Mouse (Mus musculus) ES-CJ7 (cell line): ENCODE measurements around the gene Twf2.

Experiments
- DNase-seq: peaks from one replicate; pipeline ENCODE4 v3.0.0; 2011; ENCODE audit warnings: low read depth, low spot score

Twf2 gene

DNA sequence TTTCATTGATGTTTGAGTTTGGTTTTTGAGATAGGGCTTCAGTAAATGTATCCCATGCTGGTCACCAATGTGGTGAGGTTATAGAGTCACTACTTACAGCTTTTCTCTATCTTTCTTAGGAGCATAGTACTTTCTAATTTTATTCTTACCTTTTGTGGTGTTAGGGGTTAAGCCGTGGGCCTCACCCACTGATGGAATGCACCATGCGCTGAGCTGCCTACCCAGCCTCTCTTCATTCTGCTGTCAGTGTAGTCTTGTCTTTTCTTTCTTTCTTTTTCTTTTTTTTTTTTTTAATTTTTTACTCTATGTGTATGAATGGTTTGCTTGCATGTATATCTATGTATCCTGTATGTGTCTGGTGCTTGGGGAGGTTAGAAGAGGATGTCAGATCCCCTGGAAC is 23.5 kb upstream of the Twf2 start:
- no peak for DNase-seq

DNA sequence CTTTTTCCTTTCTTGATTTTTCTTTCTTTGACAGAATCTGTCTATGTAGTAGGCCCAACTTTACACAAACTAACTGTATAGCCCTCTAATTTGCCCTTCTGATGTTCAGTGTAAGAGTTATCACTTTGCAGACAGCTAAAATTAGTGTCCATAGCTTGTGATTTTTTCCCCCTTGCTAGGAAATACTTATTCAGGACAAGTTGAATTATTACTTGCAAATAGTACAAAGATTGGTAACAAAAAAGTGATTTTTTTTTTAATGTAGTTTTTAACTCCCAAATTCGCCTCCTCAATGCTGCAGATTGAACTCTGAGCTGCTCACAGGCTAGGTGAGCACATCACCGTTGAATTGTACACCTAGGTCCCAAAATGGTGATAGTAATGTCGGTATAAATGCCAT is 22.9 kb upstream of the Twf2 start:
- DNase-seq: no peak

DNA sequence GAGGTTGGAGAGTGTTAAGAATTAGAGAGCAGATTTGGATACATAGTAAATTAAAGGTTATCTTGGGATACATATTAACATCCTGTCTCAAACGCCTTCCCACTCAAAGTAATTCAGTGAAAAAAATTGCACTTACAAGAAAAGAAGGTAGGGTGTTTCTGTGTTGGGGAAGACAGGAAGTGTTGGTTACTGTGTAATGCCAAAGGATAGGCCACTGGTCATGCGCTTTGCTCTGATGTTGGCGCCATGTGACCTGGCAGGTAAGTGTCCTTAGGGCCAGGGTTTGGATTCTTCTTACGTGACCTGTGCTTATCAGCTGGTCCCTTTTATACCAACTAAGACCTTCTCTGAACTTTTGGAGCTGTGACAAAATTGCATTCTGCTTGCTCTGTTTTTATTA is 20.8 kb upstream of the Twf2 start:
- DNase-seq: no peak

DNA sequence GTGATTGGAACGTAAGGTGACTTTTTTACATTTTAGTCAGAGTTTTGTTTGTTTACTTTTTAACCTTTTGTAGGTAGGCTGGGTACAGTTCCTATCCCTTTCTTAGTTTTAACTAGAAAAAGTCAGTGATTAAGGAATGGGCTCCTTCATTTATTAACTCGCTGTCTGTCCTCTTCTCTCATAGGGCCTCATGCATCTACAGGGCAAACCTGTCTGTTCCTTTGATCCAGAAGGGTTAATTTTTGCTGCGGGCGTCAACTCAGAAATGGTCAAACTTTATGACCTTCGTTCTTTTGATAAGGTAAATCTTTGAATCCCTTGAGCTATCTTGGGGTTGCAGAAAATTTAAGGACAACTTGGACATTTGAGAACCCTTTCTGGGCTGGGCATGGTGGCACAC is 18.9 kb upstream of the Twf2 start:
- DNase-seq: no peak

DNA sequence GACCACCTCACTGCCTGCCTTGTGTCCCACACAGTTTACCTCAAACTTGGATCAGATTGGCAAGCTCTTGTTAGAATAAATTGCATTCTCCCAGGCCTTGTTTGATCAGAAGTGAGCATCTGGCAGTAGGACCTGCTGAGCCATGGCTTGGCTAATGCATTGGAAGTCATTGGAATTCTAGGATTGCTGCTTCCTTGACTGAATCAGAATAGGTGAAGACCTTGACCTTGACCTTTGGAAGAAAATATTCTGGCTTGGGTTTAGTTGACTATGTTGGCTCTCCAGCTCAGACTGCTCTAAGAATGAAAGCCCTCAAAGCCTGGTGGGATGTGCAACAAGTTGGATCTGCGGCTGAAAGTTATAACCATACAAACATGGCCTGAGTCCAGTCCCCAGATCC is 11.6 kb upstream of the Twf2 start:
- peak; percentile 49 for DNase-seq

DNA sequence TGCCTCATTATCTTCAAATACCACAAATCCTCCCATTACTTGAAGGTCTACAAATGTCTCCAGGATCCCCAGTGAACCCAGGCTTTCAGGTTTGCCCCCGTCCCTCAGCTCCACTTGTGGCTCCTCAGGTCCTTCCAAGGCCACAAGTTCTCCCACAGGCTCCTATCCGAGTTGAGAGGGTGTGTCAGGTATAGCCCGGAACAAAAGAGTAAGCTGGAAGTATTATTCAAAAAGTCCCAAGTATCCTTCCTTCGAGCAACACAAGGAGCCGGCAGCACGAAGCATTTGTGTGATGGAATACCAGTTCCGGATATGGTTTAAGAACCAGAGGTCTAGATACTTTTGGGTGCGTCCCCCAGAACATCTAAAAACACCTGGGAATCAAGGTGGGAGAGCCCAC is 10.9 kb upstream of the Twf2 start:
- no peak for DNase-seq

DNA sequence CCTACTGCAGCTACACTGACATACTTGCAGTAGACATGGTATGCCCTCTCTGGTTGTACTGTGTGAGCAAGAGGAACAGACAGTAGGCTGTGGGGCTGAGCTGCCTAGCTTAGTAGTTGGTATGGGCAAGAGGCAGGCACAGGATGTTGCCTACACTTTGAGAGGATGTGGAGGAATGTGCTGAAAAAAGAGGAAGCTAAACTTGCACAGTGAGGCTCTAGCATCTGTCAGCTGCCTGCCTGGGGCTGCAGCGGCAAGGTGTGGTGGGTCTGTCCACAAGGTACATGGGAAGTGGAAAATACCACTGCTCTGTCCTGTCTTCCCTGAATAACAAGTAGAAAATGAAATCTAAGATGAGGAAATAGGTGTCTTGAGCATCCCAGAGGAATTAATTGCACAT is 9.9 kb upstream of the Twf2 start:
- no peak for DNase-seq

DNA sequence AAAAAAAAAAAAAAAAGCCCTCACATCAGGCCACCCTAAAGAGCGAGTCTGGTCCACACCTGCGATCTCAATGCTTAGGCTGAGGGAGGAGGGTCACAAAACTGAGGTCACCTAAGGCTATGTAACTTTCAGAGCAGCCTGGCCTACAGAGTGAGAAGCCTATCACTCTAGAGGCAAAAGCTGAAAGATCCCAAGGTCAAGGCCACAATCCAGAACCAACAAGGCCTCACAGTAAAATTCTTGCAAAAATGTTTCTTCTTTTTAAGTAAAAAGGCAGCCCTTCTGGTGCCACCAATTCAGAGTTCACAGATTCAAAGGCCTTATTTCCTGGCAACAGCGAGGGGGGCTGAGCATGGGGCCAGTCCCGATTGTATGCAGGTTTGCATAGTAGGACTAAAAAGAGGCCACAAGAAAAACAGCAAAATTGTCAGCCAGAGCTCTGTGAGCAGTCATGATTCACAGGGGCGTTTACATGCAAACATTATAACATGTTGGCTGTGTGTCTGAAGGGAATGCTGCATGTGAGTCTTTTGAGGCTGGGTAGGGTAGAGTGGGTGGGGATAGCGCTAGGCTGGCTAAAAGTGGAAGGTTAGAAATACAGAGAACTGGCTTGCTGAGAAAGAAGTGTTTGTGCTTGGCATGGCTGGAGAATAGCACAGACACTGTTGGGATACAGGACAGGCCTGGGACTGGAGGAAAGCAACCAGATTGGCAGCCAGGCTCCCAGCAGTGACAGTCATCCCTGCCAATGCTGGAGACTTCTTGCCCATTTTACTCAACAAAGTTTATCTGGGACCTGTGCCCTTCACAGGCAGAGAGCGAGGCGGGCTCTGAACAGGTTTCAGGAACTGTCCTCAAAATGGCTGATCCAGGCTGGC is 8.7 kb upstream of the Twf2 start:
- no peak for DNase-seq

DNA sequence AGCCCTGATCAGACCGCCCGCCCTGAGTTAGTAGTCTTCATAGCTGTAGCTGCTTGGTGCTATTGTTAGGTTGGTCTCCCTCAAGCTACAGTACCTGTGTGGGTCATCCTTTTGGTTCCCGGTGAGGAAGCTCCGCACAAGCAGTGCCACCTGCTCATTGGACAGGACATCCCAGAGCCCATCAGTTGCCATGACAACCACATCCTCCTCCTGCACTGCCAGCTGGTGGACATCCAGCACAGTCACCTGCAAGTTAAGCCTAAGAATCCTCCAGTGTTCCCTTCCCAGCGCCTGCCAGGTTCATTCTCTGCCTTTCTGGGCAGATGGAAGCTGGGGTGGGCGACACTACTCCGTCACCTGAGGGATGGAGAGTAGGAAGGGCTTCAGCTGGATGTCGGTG is 7.2 kb upstream of the Twf2 start:
- no peak for DNase-seq

DNA sequence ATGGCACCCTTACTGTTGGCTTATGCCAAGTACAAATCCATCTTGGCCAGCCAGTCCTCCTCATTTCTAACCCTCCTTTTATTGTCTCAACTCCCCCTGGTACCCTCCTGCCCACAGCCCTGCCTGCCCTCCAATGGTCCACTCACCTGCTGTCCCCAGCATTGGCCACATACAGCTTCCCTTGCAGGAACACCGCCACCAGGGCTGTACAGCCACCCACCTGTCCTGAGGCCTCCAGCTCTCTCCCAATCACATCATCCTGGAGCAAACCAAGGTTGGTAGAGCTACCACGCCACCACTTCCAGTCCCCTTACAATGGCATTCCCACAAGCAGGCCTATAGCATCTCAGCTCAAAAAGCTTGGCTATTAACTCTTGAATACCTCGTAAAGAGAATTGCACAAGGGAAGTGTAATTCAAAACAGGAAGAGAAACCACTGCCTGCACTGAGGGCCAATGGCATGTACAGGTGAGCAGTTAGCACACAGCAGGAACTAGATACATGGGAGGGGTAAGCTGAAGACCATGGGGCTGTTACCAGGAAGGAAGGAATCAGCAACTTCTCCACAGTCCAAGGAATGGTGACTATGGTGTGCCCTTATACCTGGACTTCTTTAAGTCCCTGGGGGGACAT is 5.7 kb upstream of the Twf2 start:
- no peak for DNase-seq

DNA sequence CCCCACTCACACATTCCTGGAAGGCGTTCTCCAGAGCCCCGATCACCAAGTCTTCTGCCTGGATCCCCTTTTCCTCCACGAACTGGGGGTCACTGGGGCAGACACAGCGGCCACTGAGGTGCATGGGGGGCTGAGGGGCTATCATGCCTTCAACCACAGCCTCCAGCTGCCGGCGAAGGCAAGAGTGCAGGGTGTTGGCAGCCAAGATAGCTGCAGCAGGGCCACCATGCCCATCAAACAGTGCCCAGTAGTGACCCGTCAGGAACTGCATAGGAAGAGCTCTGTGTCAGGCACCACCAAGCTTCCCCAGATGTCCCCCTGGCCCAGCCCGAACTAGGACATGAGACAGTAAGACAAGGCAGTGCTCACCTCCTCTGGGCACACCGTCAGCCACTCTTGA is 5.2 kb upstream of the Twf2 start:
- no peak for DNase-seq

DNA sequence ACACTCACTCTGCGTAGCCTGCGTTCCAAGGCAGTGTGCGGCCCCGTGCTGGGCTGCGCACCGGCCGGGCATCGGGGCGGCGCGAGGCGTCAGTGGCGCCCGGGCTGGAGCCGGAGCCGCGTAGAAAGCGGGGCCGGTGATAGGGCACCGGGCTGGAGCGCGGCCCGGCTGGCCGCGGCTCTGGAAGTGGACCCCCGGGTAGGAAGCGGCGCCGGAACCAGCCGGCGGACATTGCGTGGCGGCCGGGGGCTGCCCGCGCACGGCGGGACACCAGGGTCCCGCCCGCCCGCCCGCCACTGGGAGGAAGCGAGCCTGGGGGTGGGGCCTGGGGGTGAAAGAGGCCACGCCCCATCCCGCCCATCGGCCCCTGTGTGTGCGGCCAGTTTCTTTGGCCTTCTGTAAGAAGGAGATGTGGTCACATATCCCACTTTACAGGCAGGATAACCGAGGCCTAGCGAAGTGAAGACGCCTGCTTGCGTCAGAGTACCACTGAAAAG is 3.9 kb upstream of the Twf2 start:
- DNase-seq: peak; percentile 55

DNA sequence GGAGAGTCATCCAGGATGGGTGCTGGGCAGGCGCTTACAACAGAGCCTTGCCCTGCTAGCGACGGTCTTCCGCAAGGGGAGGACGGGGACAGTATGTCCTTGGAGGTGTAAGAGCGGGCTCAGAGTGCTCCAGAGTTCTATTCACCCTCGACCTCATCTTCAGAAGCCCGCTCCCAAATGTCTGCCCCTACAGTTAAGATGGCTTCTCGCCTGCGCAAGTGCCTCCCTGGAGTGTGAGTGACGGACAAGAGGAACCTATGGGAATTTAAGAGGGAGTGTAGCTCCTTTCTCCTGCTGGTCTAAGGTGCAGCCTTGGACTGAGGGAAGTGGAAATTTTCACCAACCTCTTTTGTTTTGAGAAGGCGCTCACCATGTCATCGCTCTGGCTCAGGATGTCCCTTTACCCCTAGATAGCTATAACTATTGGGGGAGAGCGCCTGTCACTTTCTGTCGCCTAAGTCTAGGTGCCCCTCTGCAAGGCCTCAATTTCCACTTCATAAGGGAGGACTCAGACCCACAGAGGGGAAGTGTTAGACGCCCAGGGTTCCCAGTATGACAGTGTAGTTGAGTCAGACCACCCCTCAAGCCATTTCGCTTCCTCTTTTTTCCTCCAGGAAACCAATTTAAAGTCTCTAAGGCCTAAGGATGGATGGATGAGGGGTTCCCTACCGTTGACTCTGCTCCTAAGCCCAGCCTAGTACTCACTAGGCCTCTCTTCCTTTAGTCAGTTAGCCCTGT is 3.2 kb upstream of the Twf2 start, which contains the start of gene Ppm1m:
Gene Ppm1m (minus strand): TSS at position 212 of the 738 bp plus-strand sequence.
- no peak for DNase-seq

DNA sequence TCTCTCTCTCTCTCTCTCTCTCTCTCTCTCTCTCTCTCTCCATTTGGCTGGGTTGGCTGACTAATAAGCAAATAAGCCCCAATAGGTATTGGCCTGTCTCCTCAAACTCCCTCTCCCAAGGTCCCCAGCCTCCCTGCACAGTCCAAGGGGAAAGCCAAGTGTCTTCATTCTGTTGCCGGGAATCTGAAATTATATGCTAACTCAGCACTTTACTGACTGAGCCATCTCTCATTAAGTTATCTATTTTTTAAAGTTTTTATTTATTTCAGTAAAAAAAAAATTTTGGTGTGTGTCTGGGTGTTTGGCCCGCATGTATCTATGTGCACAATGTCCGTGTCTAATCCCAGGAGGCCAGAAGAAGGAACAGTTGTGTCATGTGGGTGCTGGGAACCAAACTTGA is 1.0 kb upstream of the Twf2 start:
- DNase-seq: no peak

DNA sequence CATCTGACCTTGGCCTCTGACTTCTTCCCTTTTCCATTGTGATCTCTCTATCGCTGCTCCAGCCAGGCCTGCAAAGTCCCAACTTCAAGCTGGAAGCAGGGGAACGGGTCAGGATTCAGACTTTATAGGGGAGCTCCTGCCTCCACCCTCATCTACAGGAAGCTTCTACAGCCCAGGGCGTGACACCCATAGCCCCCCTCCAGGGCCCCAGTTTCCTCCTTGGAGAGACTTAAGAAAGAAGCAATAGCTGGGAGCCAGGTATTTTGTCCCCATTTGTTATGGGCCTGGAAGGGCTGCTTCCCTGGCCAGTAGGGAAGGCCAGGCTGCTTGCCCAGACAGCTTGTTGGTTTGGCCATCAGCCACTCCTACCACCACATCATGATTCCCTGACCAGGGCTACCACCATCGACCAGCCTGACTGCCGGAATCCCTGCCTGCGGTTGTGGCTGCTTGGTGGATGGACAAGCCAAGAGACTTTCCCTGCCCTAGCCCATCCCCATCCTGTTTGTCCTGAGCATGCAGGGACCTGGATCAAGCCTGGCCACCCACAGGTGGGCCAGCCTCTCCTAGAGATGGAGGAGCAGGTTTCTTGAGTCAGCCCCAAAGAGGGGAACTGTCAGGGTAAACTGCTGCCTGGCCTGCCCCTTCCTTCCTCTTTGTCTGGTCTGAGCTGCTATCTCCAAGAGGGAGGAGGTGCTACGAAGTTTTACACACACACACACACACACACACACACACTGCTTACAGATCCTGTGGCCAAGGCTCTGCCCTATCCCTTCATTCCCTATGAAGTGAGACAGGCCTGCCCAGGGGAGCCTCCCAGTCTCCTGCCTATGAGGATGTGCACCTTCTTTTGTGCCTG is 1.3 kb downstream of the Twf2 start:
- DNase-seq: no peak

DNA sequence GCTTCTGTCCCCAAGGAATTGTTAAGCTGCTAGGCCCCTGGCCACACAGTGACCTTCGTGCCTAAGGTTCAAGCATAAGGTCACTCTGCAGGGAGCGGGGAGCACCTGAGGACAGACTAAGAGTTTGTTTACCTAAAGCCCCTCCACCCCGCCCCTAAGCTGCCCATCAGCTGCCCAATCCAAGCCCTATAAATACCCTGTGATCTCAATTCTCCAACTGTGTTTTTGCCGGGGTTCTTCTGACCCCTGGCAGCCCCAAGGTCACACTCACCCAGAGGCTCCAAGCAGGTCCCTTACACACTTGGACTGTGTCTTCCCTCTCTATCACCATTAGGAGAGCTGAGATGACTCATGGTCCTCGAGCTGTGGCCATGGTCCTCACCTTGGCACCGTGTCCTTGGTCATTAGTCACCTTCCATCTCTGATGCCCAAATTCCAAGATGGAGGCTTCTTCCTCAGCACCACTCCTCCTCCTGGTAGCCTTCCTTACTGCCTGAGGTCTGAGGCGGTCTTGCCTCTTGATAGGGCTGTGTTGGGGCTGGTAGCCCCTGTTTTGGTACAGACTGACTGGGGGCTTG is 2.9 kb downstream of the Twf2 start:
- DNase-seq: no peak

DNA sequence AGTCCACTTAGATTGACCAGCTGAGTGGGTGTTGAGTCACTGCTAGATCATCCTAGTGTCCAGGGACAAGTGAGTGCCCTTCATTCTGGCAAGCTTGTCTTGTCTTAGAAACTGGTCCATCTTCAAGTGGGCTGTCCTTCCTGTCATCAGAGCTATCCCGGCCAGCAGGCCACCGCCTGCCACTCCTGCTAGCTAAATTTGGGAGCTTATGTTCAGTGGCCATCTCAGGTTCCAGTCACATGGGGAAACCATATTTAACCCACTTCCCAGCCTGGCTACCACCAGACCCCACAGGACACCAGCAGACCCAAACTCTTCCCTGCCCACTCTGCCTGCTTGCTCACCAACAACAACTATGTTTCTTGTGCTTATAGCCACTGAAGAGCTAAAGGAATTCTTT is 3.6 kb downstream of the Twf2 start:
- DNase-seq: no peak

DNA sequence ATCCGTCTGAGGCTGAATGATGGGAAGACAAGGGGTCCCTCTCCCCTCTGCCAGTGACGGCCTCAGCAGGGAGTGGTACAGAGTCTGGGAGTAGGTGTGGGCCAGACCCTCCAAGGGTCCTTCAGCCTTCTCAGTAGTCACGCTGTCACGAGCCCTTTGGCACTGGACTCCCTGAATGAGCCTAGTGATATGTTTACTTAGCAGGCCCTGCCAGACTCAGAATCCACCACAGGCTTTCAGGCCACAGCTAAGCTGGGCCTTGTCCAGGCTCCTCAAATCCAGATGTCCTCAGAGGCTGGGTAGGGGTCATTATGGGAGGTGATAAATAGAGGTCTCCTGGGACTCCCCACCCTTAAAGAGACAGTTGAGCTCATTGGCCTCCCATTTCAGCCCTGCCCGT is 5.3 kb downstream of the Twf2 start:
- DNase-seq: no peak

DNA sequence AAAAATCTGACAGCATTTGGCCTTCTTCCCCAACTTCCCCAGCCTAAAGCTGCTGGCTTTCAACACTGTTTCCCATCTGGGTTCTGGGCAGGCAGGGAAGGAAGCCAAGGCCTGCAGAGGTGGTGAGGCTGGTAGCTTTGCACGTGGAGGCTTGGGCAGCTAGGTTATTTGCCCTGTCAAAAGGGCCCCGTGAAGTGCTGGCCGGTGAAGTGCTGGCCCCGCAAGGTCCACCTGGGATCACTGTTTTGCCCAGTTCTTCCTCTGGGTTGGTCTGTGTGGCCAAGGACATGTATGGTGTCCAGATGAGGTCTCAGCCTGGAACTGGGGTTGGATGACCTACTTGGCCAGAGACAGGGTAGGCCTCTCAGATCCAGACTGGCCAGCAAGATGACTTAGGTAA is 7.0 kb downstream of the Twf2 start:
- no peak for DNase-seq

DNA sequence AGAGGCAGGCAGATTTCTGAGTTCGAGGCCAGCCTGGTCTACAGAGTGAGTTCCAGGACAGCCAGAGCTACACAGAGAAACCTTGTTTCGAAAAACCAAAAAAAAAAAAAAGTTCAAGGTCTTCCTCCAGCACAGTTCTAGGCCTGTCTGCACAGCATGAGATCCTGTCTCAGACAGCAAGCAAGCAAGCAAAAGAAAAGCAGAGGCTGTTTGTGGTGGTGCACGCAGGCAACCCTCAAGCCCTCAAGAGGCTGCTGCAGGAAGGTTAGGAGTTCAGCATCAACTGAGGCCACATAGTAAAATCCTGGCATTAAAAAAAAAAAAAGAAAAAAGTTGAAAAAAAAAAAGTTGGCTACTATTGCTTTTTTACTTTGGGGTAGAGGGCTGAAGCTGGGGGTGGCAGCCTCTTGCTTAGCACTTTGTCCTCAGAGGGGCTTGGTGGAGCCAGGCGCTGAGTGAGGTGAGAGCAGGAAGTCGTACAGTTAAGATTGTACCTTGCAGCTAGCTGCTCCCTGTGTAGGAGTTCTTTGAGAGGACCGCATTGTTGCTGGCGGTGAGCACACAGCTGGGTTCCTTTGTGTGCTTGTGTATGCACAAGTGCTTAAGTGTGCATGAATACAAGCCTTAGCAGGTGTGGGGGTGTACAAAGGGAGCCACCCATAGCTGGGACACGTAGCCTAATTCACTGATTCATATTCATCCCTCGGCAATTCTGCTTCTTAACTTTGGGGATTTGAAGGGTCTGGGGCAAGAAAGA is 8.1 kb downstream of the Twf2 start:
- peak; percentile 95 for DNase-seq
